Mouse (Mus musculus): Measurements from ENCODE around the gene Gatad2b. TPM values are rescaled to one million over a fixed set of nuclear protein-coding genes. Genes with fewer than 3 reads are reported as not detected.
"Not testable (repeated sequence)": the region's sequence is repeated elsewhere in the genome, so short reads cannot be mapped to it uniquely, and the experiment has no call there.

Gene Gatad2b
- polyA plus RNA-seq, 1 experiment from 2014 or later = 4.7 TPM

- Histone ChIP-seq H3K9me3 (ENCODE audit: control insufficient read depth) (no peaks in the 10 kb centered on the region), H3K27me3 (replicated peaks; ENCODE audit: control insufficient read depth, insufficient read depth, low read length) (no peaks in the 10 kb centered on the region), H3K4me1 (replicated peaks; ENCODE audit: control insufficient read depth, insufficient read depth, low read length) (0 out of 2 replicates have a peak, but pooled peaks cover 4% of the 10 kb centered on the region), H3K4me2 (replicated peaks; ENCODE audit: low read depth) (0 out of 2 replicates have a peak overlapping the region, but pooled peaks have one; percentile 6), H3K4me3 (ENCODE audit: low read depth, low read length) (no peak overlapping the region), H3K36me3 (ENCODE audit: control insufficient read depth, insufficient read depth) (peaks cover 16% of the 10 kb centered on the region), H3K9ac (ENCODE audit: low read depth, low read length) (no peak overlapping the region), H3K27ac (ENCODE audit: low read depth, low read length) (0 out of 2 replicates have a peak overlapping the region, but pooled peaks have one; percentile 11)
- no peak for TF ChIP-seq CTCF (IDR thresholded peaks at IDR 0.05; ENCODE audit: low read depth)
- 74% methylated on average over 6 of the region's 6 CpGs for WGBS
- no peak for ATAC-seq
Observed at GRCm38 (mm10) chr3:90250791-90251190, 42.2 kb upstream of the Gatad2b start.

- H3K9ac ChIP-seq (ENCODE audit: low read depth, low read length); H3K9me3 ChIP-seq (ENCODE audit: control insufficient read depth); H3K27me3 ChIP-seq (replicated peaks; ENCODE audit: control insufficient read depth, insufficient read depth, low read length); H3K4me2 ChIP-seq (replicated peaks; ENCODE audit: low read depth); ATAC-seq; H3K27ac ChIP-seq (ENCODE audit: low read depth, low read length); H3K4me1 ChIP-seq (replicated peaks; ENCODE audit: control insufficient read depth, insufficient read depth, low read length); H3K4me3 ChIP-seq (ENCODE audit: low read depth, low read length): not testable (repeated sequence)
- WGBS = 95% methylated on average over 9 of the region's 12 CpGs
- peaks cover 17% of the 10 kb centered on the region for H3K36me3 ChIP-seq (ENCODE audit: control insufficient read depth, insufficient read depth)
Observed at GRCm38 (mm10) chr3:90251731-90252226, 41.2 kb upstream of the Gatad2b start.

- not testable (repeated sequence) for H3K4me2 ChIP-seq (replicated peaks; ENCODE audit: low read depth); ATAC-seq; H3K27ac ChIP-seq (ENCODE audit: low read depth, low read length); H3K9me3 ChIP-seq (ENCODE audit: control insufficient read depth); H3K4me1 ChIP-seq (replicated peaks; ENCODE audit: control insufficient read depth, insufficient read depth, low read length); H3K9ac ChIP-seq (ENCODE audit: low read depth, low read length); H3K4me3 ChIP-seq (ENCODE audit: low read depth, low read length); H3K27me3 ChIP-seq (replicated peaks; ENCODE audit: control insufficient read depth, insufficient read depth, low read length)
- H3K36me3 ChIP-seq (ENCODE audit: control insufficient read depth, insufficient read depth) = peaks cover 21% of the 10 kb centered on the region
- 91% methylated on average over 2 of the region's 2 CpGs for WGBS
Observed at GRCm38 (mm10) chr3:90252659-90253058, 40.3 kb upstream of the Gatad2b start.

- 72% methylated on average over 1 of the region's 1 CpGs for WGBS
- H3K27ac ChIP-seq (ENCODE audit: low read depth, low read length); ATAC-seq; H3K27me3 ChIP-seq (replicated peaks; ENCODE audit: control insufficient read depth, insufficient read depth, low read length); H3K4me1 ChIP-seq (replicated peaks; ENCODE audit: control insufficient read depth, insufficient read depth, low read length); H3K4me3 ChIP-seq (ENCODE audit: low read depth, low read length); H3K9me3 ChIP-seq (ENCODE audit: control insufficient read depth); H3K9ac ChIP-seq (ENCODE audit: low read depth, low read length); H3K4me2 ChIP-seq (replicated peaks; ENCODE audit: low read depth): not testable (repeated sequence)
- H3K36me3 ChIP-seq (ENCODE audit: control insufficient read depth, insufficient read depth) = peaks cover 24% of the 10 kb centered on the region
Observed at GRCm38 (mm10) chr3:90253174-90253573, 39.8 kb upstream of the Gatad2b start.

GRCm38 (mm10) chr3:90253653-90254418 lies 39.1 kb upstream of the Gatad2b start, which contains the start of gene Crtc2:
Gene Crtc2 (plus strand): TSS chr3:90254163.
- Histone ChIP-seq H3K4me2 (replicated peaks; ENCODE audit: low read depth) (peak within 1 kb of the TSS; percentile 74), H3K27ac (ENCODE audit: low read depth, low read length) (peak within 1 kb of the TSS; percentile 81), H3K9ac (ENCODE audit: low read depth, low read length) (peak within 1 kb of the TSS; percentile 85), H3K36me3 (ENCODE audit: control insufficient read depth, insufficient read depth) (peaks cover 27% of the 10 kb centered on the region), H3K9me3 (ENCODE audit: control insufficient read depth) (no peaks in the 10 kb centered on the region), H3K27me3 (replicated peaks; ENCODE audit: control insufficient read depth, insufficient read depth, low read length) (no peaks in the 10 kb centered on the region), H3K4me3 (ENCODE audit: low read depth, low read length) (peak within 1 kb of the TSS; percentile 91), H3K4me1 (replicated peaks; ENCODE audit: control insufficient read depth, insufficient read depth, low read length) (0 out of 2 replicates have a peak, but pooled peaks cover 4% of the 10 kb centered on the region)
- peak; percentile 96 for ATAC-seq
- WGBS = under 1% methylated on average over 39 of the region's 40 CpGs
- no peak for TF ChIP-seq CTCF (IDR thresholded peaks at IDR 0.05; ENCODE audit: low read depth)

GRCm38 (mm10) chr3:90254419-90255193 lies 38.4 kb upstream of the Gatad2b start:
- H3K27me3 ChIP-seq (replicated peaks; ENCODE audit: control insufficient read depth, insufficient read depth, low read length) = no peaks in the 10 kb centered on the region
- peak; percentile 53 for ATAC-seq
- peak overlapping the region; percentile 91 for H3K4me3 ChIP-seq (ENCODE audit: low read depth, low read length)
- H3K36me3 ChIP-seq (ENCODE audit: control insufficient read depth, insufficient read depth) = peaks cover 34% of the 10 kb centered on the region
- H3K9ac ChIP-seq (ENCODE audit: low read depth, low read length) = peak overlapping the region; percentile 85
- peak; percentile 38 for TF ChIP-seq CTCF (IDR thresholded peaks at IDR 0.05; ENCODE audit: low read depth)
- WGBS = under 1% methylated on average over 41 of the region's 41 CpGs
- H3K4me1 ChIP-seq (replicated peaks; ENCODE audit: control insufficient read depth, insufficient read depth, low read length) = 0 out of 2 replicates have a peak, but pooled peaks cover 4% of the 10 kb centered on the region
- peak overlapping the region; percentile 81 for H3K27ac ChIP-seq (ENCODE audit: low read depth, low read length)
- peak overlapping the region; percentile 74 for H3K4me2 ChIP-seq (replicated peaks; ENCODE audit: low read depth)
- H3K9me3 ChIP-seq (ENCODE audit: control insufficient read depth) = no peaks in the 10 kb centered on the region
